ENCODE assay signal across 7 mouse cellular contexts in the genomic region with DNA sequence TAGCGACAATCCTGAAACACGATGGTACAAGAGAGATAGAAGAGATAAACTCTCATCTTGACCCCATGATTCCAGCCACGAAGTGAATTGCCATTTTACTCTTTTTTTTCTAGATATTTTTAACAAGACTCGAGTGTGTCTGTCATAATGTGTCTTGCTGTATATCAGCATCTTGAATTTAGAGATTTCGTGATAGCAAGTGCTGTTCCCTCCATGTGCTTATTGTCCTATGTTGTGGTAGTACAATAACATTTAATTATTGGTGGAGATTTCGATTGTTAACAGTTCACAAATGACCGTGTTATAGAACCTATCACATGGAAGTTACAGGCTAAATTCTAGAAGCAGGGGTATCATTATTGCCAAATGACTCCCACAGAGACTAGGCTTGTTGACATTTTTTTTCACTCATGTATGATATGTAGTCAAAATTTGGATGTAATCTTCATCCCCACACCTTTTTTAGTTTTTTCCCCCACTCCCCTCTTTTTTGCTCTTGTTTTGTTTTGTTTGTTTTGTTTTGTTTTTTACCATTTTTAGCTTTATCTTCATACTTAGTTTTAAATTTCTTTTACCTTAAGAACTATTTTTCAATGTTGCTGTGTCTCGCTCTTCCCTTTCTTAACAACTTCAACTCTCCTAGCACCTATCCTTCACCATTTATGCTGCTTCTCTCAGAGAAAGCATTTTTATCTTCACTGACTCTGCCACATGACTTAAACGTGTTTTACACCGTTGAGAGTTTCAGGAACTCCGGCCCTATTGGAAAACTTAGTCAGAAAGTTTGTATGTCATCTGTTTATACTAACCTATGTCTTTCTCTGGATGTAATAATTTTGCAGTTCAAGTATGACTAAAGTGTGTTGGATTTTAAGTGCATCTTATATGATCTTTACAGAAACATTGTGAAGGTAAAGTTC. TPM values are rescaled to one million over a fixed set of nuclear protein-coding genes. Genes with fewer than 3 reads are reported as not detected.
DNase-seq lines count a peak whose midpoint lies in the region; ATAC-seq and TF ChIP-seq lines count a peak whose summit lies in the region.

No protein-coding gene starts in this region.

- H3K9me3 ChIP-seq in lung, embryonic 16.5 days (ENCODE audit: control insufficient read depth, low read length), result no peaks in the 10 kb centered on the region
- H3K9me3 ChIP-seq in forebrain, embryonic 10.5 days, result no peaks in the 10 kb centered on the region
- H3K9me3 ChIP-seq in limb, embryonic 11.5 days (ENCODE audit: control insufficient read depth, low read length), result no peaks in the 10 kb centered on the region

- H3K4me3 ChIP-seq in lung, embryonic 16.5 days (ENCODE audit: low read length), result peak overlapping the region; percentile 96
- H3K4me3 ChIP-seq in forebrain, embryonic 10.5 days, result peak overlapping the region; percentile 69
- peak overlapping the region; percentile 86 for H3K4me3 ChIP-seq in limb, embryonic 11.5 days (ENCODE audit: low read depth, low read length)
- peak overlapping the region; percentile 90 for H3K4me3 ChIP-seq in small intestine, adult 2 months (ENCODE audit: low read depth, low read length)

- 31% methylated on average over 11 of the region's 11 CpGs for WGBS in lung, embryonic 16.5 days
- WGBS in forebrain, embryonic 10.5 days, result 42% methylated on average over 11 of the region's 11 CpGs
- WGBS in limb, embryonic 11.5 days, result 39% methylated on average over 11 of the region's 11 CpGs
- WGBS in small intestine, adult 2 months, result 23% methylated on average over 11 of the region's 11 CpGs

- H3K27ac ChIP-seq in lung, embryonic 16.5 days (ENCODE audit: low read length), result no peak overlapping the region
- H3K27ac ChIP-seq in forebrain, embryonic 10.5 days, result peak overlapping the region; percentile 94
- H3K27ac ChIP-seq in limb, embryonic 11.5 days (replicated peaks; ENCODE audit: low read depth, low read length), result no peak overlapping the region
- H3K27ac ChIP-seq in small intestine, adult 2 months (ENCODE audit: insufficient read depth, low read depth, low read length), result peak overlapping the region; percentile 51; the same call in 1 of the 2 replicates

- peaks cover 6% of the 10 kb centered on the region for H3K36me3 ChIP-seq in lung, embryonic 16.5 days (ENCODE audit: control insufficient read depth, insufficient read depth, low read length)
- peaks cover 46% of the 10 kb centered on the region for H3K36me3 ChIP-seq in forebrain, embryonic 10.5 days (replicated peaks)
- no peaks in the 10 kb centered on the region for H3K36me3 ChIP-seq in limb, embryonic 11.5 days (ENCODE audit: control insufficient read depth, insufficient read depth, low read length)
- peaks cover 5% of the 10 kb centered on the region for H3K36me3 ChIP-seq in small intestine, adult 2 months (ENCODE audit: control insufficient read depth, insufficient read depth, low read length)

- no peak for DNase-seq in lung, adult 18-20 months
- no peak for DNase-seq in forebrain, embryonic 10.5 days (ENCODE audit: extremely low spot score, low spot score)
- DNase-seq in limb, embryonic 11.5 days (ENCODE audit: low spot score), result no peak
- DNase-seq in frontal cortex, adult 2 months (ENCODE audit: extremely low spot score in 1 of 2, low spot score in 1 of 2), result no peak
- no peak for DNase-seq in Muller cell, postnatal 12 days (ENCODE audit: inconsistent ontology term)

- peak overlapping the region; percentile 71 for H3K4me2 ChIP-seq in lung, embryonic 16.5 days (ENCODE audit: low read depth, low read length)
- H3K4me2 ChIP-seq in limb, embryonic 11.5 days (ENCODE audit: low read depth, severe bottlenecking), result peak overlapping the region; percentile 40

- peaks cover 12% of the 10 kb centered on the region for H3K4me1 ChIP-seq in lung, embryonic 16.5 days (replicated peaks; ENCODE audit: control insufficient read depth, insufficient read depth, low read length)
- H3K4me1 ChIP-seq in forebrain, embryonic 10.5 days, result peaks cover 48% of the 10 kb centered on the region
- no peaks in the 10 kb centered on the region; the same call in 1 of the 2 replicates for H3K4me1 ChIP-seq in limb, embryonic 11.5 days (ENCODE audit: control insufficient read depth, insufficient read depth, low read length)
- H3K4me1 ChIP-seq in small intestine, adult 2 months (ENCODE audit: control insufficient read depth, insufficient read depth, insufficient read length, low read length), result peaks cover 2% of the 10 kb centered on the region; the same call in 1 of the 2 replicates

- no peaks in the 10 kb centered on the region for H3K27me3 ChIP-seq in lung, embryonic 16.5 days (ENCODE audit: control insufficient read depth, insufficient read depth, low read depth, low read length)
- no peaks in the 10 kb centered on the region for H3K27me3 ChIP-seq in forebrain, embryonic 10.5 days (ENCODE audit: poor library complexity, severe bottlenecking)
- H3K27me3 ChIP-seq in limb, embryonic 11.5 days (ENCODE audit: control insufficient read depth, insufficient read depth, low read length), result no peaks in the 10 kb centered on the region
- no peaks in the 10 kb centered on the region for H3K27me3 ChIP-seq in small intestine, adult 2 months (ENCODE audit: control insufficient read depth, insufficient read depth, low read length)

- no peak for TF ChIP-seq POLR2A in small intestine, adult 2 months (IDR thresholded peaks at IDR 0.05; ENCODE audit: low read depth, low read length)

- TF ChIP-seq CTCF in small intestine, adult 2 months (IDR thresholded peaks at IDR 0.05; ENCODE audit: extremely low read depth, insufficient read length, insufficient replicate concordance, low read depth, low read length), result no peak

- ATAC-seq in lung, embryonic 16.5 days (ENCODE audit: low read depth), result no peak
- ATAC-seq in limb, embryonic 11.5 days (ENCODE audit: insufficient number of reproducible peaks, low FRiP score, low TSS enrichment, low read depth), result no peak

- H3K9ac ChIP-seq in lung, embryonic 16.5 days (ENCODE audit: low read length), result peak overlapping the region; percentile 94
- H3K9ac ChIP-seq in limb, embryonic 11.5 days (ENCODE audit: low read length), result peak overlapping the region; percentile 89

RNA-seq across cellular contexts. Expression of a gene that starts 2.4 kb away (rescaled TPM):
- 163 and 169 TPM in 2 replicates for polyA plus RNA-seq in lung, embryonic 16.5 days (2015; fragmentation: Nextera tagmentation; extraction: Ambion mirVana)
- 253 and 258 TPM in 2 replicates for polyA plus RNA-seq in forebrain, embryonic 10.5 days (2016; fragmentation: Nextera tagmentation; extraction: Ambion mirVana)
- polyA plus RNA-seq in limb, embryonic 11.5 days (2014; fragmentation: Nextera tagmentation; extraction: Ambion mirVana), result 230 and 231 TPM in 2 replicates
- 4.4 and 8.7 TPM in 2 replicates for polyA plus RNA-seq in small intestine, adult 2 months (2012; rRNA removed)
- polyA plus RNA-seq in frontal cortex, adult 2 months (2012; rRNA removed), result 91.4 and 96.8 TPM in 2 replicates

RNA-seq across cellular contexts. Expression of a gene that starts 2.4 kb away (rescaled TPM):
- polyA plus RNA-seq in lung, embryonic 16.5 days (2015; fragmentation: Nextera tagmentation; extraction: Ambion mirVana), result 50.0 and 55.1 TPM in 2 replicates
- polyA plus RNA-seq in forebrain, embryonic 10.5 days (2016; fragmentation: Nextera tagmentation; extraction: Ambion mirVana), result 99.4 and 114 TPM in 2 replicates
- polyA plus RNA-seq in limb, embryonic 11.5 days (2014; fragmentation: Nextera tagmentation; extraction: Ambion mirVana), result 93.4 and 95.6 TPM in 2 replicates
- polyA plus RNA-seq in small intestine, adult 2 months (2012; rRNA removed), result 3.2 and 9.2 TPM in 2 replicates
- polyA plus RNA-seq in frontal cortex, adult 2 months (2012; rRNA removed), result 21.5 and 24.1 TPM in 2 replicates

RNA-seq across cellular contexts. Expression of a gene that starts 50.5 kb away (rescaled TPM):
- 74.2 and 76.1 TPM in 2 replicates for polyA plus RNA-seq in lung, embryonic 16.5 days (2015; fragmentation: Nextera tagmentation; extraction: Ambion mirVana)
- 83.9 and 87.3 TPM in 2 replicates for polyA plus RNA-seq in forebrain, embryonic 10.5 days (2016; fragmentation: Nextera tagmentation; extraction: Ambion mirVana)
- 96.9 and 106 TPM in 2 replicates for polyA plus RNA-seq in limb, embryonic 11.5 days (2014; fragmentation: Nextera tagmentation; extraction: Ambion mirVana)
- 9.2 and 14.6 TPM in 2 replicates for polyA plus RNA-seq in small intestine, adult 2 months (2012; rRNA removed)
- 56.2 and 61.2 TPM in 2 replicates for polyA plus RNA-seq in frontal cortex, adult 2 months (2012; rRNA removed)

Comparison
In these comparisons a context has a peak if more than half of its experiments do, and no peak if none do; other contexts are left out.
1. H3K27ac ChIP-seq: peak in forebrain, embryonic 10.5 days (single experiment) and small intestine, adult 2 months (single experiment); none in lung, embryonic 16.5 days (single experiment) and limb, embryonic 11.5 days (single experiment).
2. Peak in every context shown above with its lines, with median percentiles within 50 percentile points of each other: H3K4me3 ChIP-seq.